Mouse (Mus musculus): ENCODE results near the gene B230118H07Rik. TPM values are rescaled to one million over a fixed set of nuclear protein-coding genes. Genes with fewer than 3 reads are reported as not detected.
"Not testable (repeated sequence)": the region's sequence is repeated elsewhere in the genome, so short reads cannot be mapped to it uniquely, and the experiment has no call there.

B230118H07Rik gene
- total and polyA plus RNA-seq, 2 experiments from 2014 or later: 21.4 to 50.7 TPM

GRCm38 (mm10) chr2:101543704-101544417, 105.5 kb downstream of the B230118H07Rik start:
- Histone ChIP-seq H3K9me3 (ENCODE audit: low read length) (no peaks in the 10 kb centered on the region), H3K27me3 (ENCODE audit: insufficient read depth, low read length) (no peaks in the 10 kb centered on the region), H3K9ac (replicated peaks; ENCODE audit: low read length, poor library complexity, severe bottlenecking) (no peak overlapping the region), H3K4me2 (ENCODE audit: low read depth, low read length, poor library complexity, severe bottlenecking) (no peak overlapping the region), H3K36me3 (ENCODE audit: insufficient read depth, low read length) (no peaks in the 10 kb centered on the region), H3K4me3 (ENCODE audit: low read depth, low read length) (no peak overlapping the region), H3K27ac (ENCODE audit: low read depth, low read length) (no peak overlapping the region), H3K4me1 (ENCODE audit: insufficient read depth, low read length) (no peaks in the 10 kb centered on the region)
- TF ChIP-seq CTCF (IDR thresholded peaks at IDR 0.05): no peak; the same call in 1 of the 2 replicates
- ATAC-seq (ENCODE audit: low FRiP score) (no peak), DNase-seq (ENCODE audit: low spot score) (no peak)
- WGBS: 77% methylated on average over 8 of the region's 8 CpGs

DNA sequence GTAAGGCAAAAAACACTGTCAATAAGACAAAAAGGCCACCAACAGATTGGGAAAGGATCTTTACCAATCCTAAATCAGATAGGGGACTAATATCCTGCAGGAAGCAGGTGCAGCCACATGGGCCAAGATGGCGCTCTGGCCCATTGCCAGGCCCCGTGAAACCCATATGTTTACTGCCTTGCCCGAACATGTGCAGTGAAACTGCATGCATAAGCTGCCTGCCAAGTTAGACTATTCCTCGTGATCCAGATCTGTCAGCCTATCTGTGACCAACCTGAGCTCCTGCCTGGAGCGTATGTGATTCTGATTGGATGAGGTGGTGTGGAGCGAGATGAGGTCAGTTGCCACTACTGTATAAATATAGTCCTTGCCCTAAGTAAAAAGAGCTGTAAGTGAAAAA, 112.4 kb downstream of the B230118H07Rik start:
- not testable (repeated sequence) for H3K4me3 ChIP-seq (ENCODE audit: low read depth, low read length); ATAC-seq (ENCODE audit: low FRiP score); H3K9ac ChIP-seq (replicated peaks; ENCODE audit: low read length, poor library complexity, severe bottlenecking); H3K36me3 ChIP-seq (ENCODE audit: insufficient read depth, low read length); H3K4me1 ChIP-seq (ENCODE audit: insufficient read depth, low read length); H3K27ac ChIP-seq (ENCODE audit: low read depth, low read length); H3K4me2 ChIP-seq (ENCODE audit: low read depth, low read length, poor library complexity, severe bottlenecking); H3K9me3 ChIP-seq (ENCODE audit: low read length); H3K27me3 ChIP-seq (ENCODE audit: insufficient read depth, low read length)
- peak; percentile 60 for DNase-seq (ENCODE audit: low spot score)
- WGBS: 83% methylated on average over 6 of the region's 6 CpGs

DNA sequence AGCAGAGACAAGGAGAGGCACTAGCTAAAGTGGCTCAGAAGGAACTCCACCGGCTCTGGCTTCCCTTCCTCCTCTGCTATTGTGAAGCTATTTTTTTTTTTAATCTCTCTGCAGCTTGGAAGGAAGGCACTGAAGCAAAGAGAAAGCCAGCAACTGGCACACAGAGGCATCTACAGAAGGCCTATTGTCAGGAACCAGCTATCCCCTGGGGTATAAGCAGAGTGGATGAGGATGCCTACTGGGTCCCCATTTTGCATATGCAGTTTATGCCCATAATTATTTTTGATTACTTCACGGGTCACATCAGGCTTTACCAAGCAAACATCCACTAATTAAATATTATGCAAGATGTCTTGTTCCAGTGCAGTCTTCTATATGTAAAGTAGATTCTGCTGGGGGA, 115.6 kb downstream of the B230118H07Rik start:
- H3K27ac ChIP-seq (ENCODE audit: low read depth, low read length): no peak overlapping the region
- no peaks in the 10 kb centered on the region for H3K36me3 ChIP-seq (ENCODE audit: insufficient read depth, low read length)
- H3K4me1 ChIP-seq (ENCODE audit: insufficient read depth, low read length): no peaks in the 10 kb centered on the region
- H3K4me2 ChIP-seq (ENCODE audit: low read depth, low read length, poor library complexity, severe bottlenecking): no peak overlapping the region
- H3K27me3 ChIP-seq (ENCODE audit: insufficient read depth, low read length): no peaks in the 10 kb centered on the region
- WGBS: 15% methylated on average over 2 of the region's 2 CpGs
- DNase-seq (ENCODE audit: low spot score): peak; percentile 56
- no peak overlapping the region for H3K4me3 ChIP-seq (ENCODE audit: low read depth, low read length)
- H3K9me3 ChIP-seq (ENCODE audit: low read length): no peaks in the 10 kb centered on the region
- H3K9ac ChIP-seq (replicated peaks; ENCODE audit: low read length, poor library complexity, severe bottlenecking): no peak overlapping the region
- TF ChIP-seq CTCF (IDR thresholded peaks at IDR 0.05): no peak
- ATAC-seq (ENCODE audit: low FRiP score): no peak

- Histone ChIP-seq H3K4me1 (ENCODE audit: insufficient read depth, low read length) (no peaks in the 10 kb centered on the region), H3K4me3 (ENCODE audit: low read depth, low read length) (no peak overlapping the region), H3K36me3 (ENCODE audit: insufficient read depth, low read length) (no peaks in the 10 kb centered on the region), H3K27ac (ENCODE audit: low read depth, low read length) (no peak overlapping the region), H3K9ac (replicated peaks; ENCODE audit: low read length, poor library complexity, severe bottlenecking) (no peak overlapping the region), H3K4me2 (ENCODE audit: low read depth, low read length, poor library complexity, severe bottlenecking) (no peak overlapping the region), H3K27me3 (ENCODE audit: insufficient read depth, low read length) (no peaks in the 10 kb centered on the region), H3K9me3 (ENCODE audit: low read length) (no peaks in the 10 kb centered on the region)
- WGBS: 67% methylated on average over 6 of the region's 6 CpGs
- ATAC-seq (ENCODE audit: low FRiP score): 0 out of 2 replicates have a peak, but pooled peaks have one; percentile 54
- peak; percentile 87 for DNase-seq (ENCODE audit: low spot score)
- peak; percentile 91 for TF ChIP-seq CTCF (IDR thresholded peaks at IDR 0.05)
Observed at GRCm38 (mm10) chr2:101525503-101526381, 123.6 kb downstream of the B230118H07Rik start.

- no peak for TF ChIP-seq CTCF (IDR thresholded peaks at IDR 0.05)
- H3K9me3 ChIP-seq (ENCODE audit: low read length): no peaks in the 10 kb centered on the region
- H3K27ac ChIP-seq (ENCODE audit: low read depth, low read length): no peak overlapping the region
- H3K4me1 ChIP-seq (ENCODE audit: insufficient read depth, low read length): no peaks in the 10 kb centered on the region
- no peak overlapping the region for H3K9ac ChIP-seq (replicated peaks; ENCODE audit: low read length, poor library complexity, severe bottlenecking)
- ATAC-seq (ENCODE audit: low FRiP score) (no peak), DNase-seq (ENCODE audit: low spot score) (no peak)
- no peak overlapping the region for H3K4me3 ChIP-seq (ENCODE audit: low read depth, low read length)
- no peaks in the 10 kb centered on the region for H3K36me3 ChIP-seq (ENCODE audit: insufficient read depth, low read length)
- H3K27me3 ChIP-seq (ENCODE audit: insufficient read depth, low read length): no peaks in the 10 kb centered on the region
- 85% methylated on average over 4 of the region's 4 CpGs for WGBS
- H3K4me2 ChIP-seq (ENCODE audit: low read depth, low read length, poor library complexity, severe bottlenecking): no peak overlapping the region
Observed at GRCm38 (mm10) chr2:101525091-101525490, 124.2 kb downstream of the B230118H07Rik start.

GRCm38 (mm10) chr2:101520503-101520902, 128.8 kb downstream of the B230118H07Rik start:
- no peaks in the 10 kb centered on the region for H3K36me3 ChIP-seq (ENCODE audit: insufficient read depth, low read length)
- 53% methylated on average over 1 of the region's 1 CpGs for WGBS
- ATAC-seq (ENCODE audit: low FRiP score): no peak

More at GRCm38 (mm10) chr2:101520503-101520902, 128.8 kb downstream of the B230118H07Rik start:
- Histone ChIP-seq H3K27me3 (ENCODE audit: insufficient read depth, low read length) (no peaks in the 10 kb centered on the region), H3K4me3 (ENCODE audit: low read depth, low read length) (no peak overlapping the region), H3K4me1 (ENCODE audit: insufficient read depth, low read length) (0 out of 2 replicates have a peak, but pooled peaks cover 2% of the 10 kb centered on the region), H3K27ac (ENCODE audit: low read depth, low read length) (no peak overlapping the region), H3K4me2 (ENCODE audit: low read depth, low read length, poor library complexity, severe bottlenecking) (no peak overlapping the region), H3K9me3 (ENCODE audit: low read length) (no peaks in the 10 kb centered on the region), H3K9ac (replicated peaks; ENCODE audit: low read length, poor library complexity, severe bottlenecking) (no peak overlapping the region)
- no peak for DNase-seq (ENCODE audit: low spot score)
- TF ChIP-seq CTCF (IDR thresholded peaks at IDR 0.05): no peak
